Mouse (Mus musculus) liver, embryonic 12.5 days (tissue): Measurements from ENCODE around the gene Ppm1l. TPM values are rescaled to one million over a fixed set of nuclear protein-coding genes. Genes with fewer than 3 reads are reported as not detected.
A peak's percentile ranks its signal among the peaks of the same experiment; 100 is the strongest.

Experiments used
- ATAC-seq: fragments of 200-750 bp; cut with Nextera tagmentation; 2 replicates; pipeline ENCODE4 v1.8.0; 2017; ENCODE audit warnings: moderate number of reproducible peaks, mild to moderate bottlenecking, moderate library complexity
- H3K27ac ChIP-seq: fragments of 300-500 bp; sonication (generic); 2 replicates; pipeline ENCODE4 v1.5.1; 2016; ENCODE audit warnings: mild to moderate bottlenecking
- H3K27me3 ChIP-seq: fragments of 300-500 bp; sonication (generic); replicated peaks from 2 replicates; pipeline ENCODE4 v1.6.1; 2016; ENCODE audit warnings: mild to moderate bottlenecking, moderate library complexity
- H3K36me3 ChIP-seq: fragments of 300-500 bp; sonication (generic); 2 replicates; pipeline ENCODE4 v1.6.1; 2016; ENCODE audit warnings: mild to moderate bottlenecking, moderate library complexity
- H3K4me1 ChIP-seq: fragments of 300-500 bp; sonication (generic); 2 replicates; pipeline ENCODE4 v1.6.1; 2016
- H3K4me2 ChIP-seq: fragments of 300-500 bp; sonication (generic); 2 replicates; pipeline ENCODE4 v1.6.1; 2016; ENCODE audit warnings: mild to moderate bottlenecking, moderate library complexity
- H3K4me3 ChIP-seq: fragments of 300-500 bp; sonication (generic); 2 replicates; pipeline ENCODE4 v1.5.1; 2016; ENCODE audit warnings: mild to moderate bottlenecking, moderate library complexity
- H3K9ac ChIP-seq: fragments of 300-500 bp; sonication (generic); 2 replicates; pipeline ENCODE4 v1.6.1; 2016; ENCODE audit warnings: mild to moderate bottlenecking, moderate library complexity
- H3K9me3 ChIP-seq: fragments of 300-500 bp; sonication (generic); replicated peaks from 2 replicates; pipeline ENCODE4 v1.6.1; 2016; ENCODE audit warnings: mild to moderate bottlenecking, moderate library complexity
- WGBS: fragments of 180-500 bp; shearing (Covaris S2); methylation state at CpG from one replicate; pipeline ENCODE4 v1.1.7; 2016; ENCODE audit not compliant: insufficient replicate concordance; 5-methylcytosine and 5-hydroxymethylcytosine counted together
- polyA plus RNA-seq: library from polyadenylated mRNA; unstranded; fragments of >200 nt; fragmentation: Nextera tagmentation; extraction: Ambion mirVana; gene quantifications from 2 replicates; pipeline ENCODE4 v1.2.1, GENCODE M21; 2016

The Ppm1l gene
- polyA plus RNA-seq, 1 experiment from 2014 or later, result 7.2 TPM

DNA sequence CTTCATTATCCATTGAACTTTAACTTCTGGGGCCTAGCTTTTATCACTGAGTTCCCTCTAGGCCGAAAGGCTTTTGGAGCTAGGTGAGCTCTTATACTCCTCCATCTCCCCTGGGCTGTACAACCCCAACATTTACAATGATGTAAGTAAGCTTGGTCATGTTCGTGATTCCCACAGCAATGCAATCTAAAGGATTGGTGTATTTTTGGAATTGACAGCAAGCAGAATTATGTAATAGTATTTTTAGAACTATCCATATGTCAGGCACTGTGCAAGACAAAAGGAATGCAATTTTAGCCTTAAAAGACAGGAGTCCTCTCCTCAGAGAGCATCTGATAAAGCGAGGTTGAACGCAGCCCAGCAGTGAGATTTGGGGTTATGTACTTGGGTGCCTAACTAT is 149.1 kb downstream of the Ppm1l start:
- no peak overlapping the region for H3K4me3 ChIP-seq
- no peaks in the 10 kb centered on the region for H3K9me3 ChIP-seq
- ATAC-seq, result no peak
- no peaks in the 10 kb centered on the region for H3K36me3 ChIP-seq
- H3K4me1 ChIP-seq, result peaks cover 26% of the 10 kb centered on the region
- no peak overlapping the region for H3K27ac ChIP-seq
- WGBS, result 85% methylated on average over 4 of the region's 4 CpGs
- H3K9ac ChIP-seq, result no peak overlapping the region
- H3K4me2 ChIP-seq, result no peak overlapping the region
- no peaks in the 10 kb centered on the region for H3K27me3 ChIP-seq

DNA sequence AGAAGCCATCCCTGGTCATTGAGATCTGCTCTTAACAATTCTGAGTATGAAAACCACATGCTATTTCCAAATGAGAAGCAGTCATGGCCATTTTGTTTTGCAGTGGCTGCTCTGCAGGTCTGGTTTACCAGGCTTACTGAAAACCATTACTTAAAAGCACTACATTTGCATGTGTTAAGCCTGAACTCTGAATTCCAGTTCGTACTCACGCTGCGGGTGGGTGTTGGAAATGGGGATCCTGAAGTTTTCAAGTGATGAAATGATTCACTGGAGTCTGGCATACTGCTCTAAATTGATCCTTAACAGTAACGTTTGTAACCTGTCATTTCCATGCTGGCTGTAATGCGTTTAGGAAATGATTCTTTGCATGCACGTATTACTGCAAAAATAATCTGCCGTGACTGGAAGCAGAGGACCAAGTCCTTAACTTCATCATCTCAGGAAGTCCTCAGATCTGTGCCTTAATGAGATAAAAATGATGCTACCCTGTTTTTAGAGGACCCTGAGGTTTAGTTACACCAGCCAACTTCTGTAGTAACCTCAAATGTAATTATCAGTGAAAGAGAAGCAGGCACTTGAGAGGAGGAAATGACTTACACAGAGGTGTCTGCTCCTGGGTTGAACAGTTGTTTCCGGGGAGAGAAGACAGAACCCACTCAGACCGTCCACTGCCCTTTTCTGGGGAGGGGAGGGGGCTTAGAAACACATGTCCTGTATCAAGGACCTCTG is 151.8 kb downstream of the Ppm1l start:
- 20% methylated on average over 9 of the region's 9 CpGs for WGBS
- Histone ChIP-seq H3K36me3 (no peaks in the 10 kb centered on the region), H3K9me3 (0 out of 2 replicates have a peak, but pooled peaks cover under 1% of the 10 kb centered on the region), H3K4me1 (peaks cover 26% of the 10 kb centered on the region), H3K9ac (no peak overlapping the region), H3K4me3 (no peak overlapping the region), H3K4me2 (peak overlapping the region; percentile 54), H3K27ac (no peak overlapping the region), H3K27me3 (no peaks in the 10 kb centered on the region)
- ATAC-seq, result no peak

DNA sequence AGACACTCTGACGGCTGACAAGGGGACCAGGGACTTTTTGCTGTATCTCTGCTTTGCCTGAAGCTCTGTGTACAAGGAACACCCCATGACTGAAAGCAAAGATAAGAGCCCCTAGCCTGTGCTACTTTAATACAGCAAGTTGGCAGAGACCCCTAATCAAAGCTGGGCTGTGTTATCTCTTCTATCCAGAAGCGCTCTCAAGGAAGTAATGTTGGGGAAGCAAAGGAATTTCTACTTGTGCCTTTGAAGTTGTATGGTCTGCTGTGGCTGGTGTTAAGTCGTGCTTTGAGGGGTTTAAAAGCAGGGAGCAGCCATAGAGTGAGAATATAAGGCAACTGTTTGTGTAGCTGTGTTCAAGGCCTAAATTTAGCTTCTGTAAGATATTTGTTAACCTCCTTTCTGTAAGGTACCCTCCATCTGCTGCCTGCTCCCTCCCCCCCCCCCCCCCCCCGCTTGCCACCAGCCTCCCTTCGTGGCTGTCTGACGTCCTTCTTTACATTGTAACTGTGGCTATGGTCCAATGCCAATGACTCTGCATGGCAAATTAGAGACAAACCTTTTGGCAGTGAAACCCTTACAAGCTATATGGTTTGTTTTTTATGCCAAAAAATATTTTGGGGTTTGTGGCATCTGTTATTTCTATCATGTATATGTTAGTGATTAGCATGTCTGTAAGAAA is 152.9 kb downstream of the Ppm1l start:
- H3K4me2 ChIP-seq, result peak overlapping the region; percentile 54

DNA sequence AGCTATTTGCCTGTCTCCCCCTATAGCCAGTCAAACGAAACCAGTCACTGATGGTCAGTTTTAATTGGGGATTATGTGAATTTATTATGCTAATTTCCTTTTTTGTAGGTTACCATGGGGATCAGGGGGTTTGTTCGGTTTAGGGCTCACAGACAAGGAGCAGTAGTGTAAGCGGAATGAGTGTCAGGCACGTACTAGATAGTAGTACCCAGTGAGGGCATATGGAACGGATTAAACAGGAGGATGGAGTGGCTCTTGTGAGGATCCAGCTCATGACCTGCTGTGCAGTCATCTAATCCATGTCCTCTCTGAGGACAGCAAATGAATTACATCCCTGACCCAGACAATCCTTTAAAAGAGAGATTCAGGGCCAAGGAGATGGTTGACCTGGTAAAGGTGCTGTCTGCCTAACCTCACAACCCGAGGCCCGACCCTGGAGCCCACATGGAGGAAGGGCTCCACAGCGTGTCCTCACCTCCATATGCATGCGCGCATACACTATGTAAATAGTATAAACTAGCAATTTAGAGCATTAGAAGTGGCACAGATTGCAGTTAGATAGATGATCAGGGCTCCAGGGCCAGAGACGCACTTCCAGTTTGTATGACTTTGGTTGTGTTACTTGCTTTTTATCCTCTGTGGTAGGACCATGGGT is 153.6 kb downstream of the Ppm1l start:
- WGBS, result 80% methylated on average over 11 of the region's 11 CpGs
- Histone ChIP-seq H3K36me3 (no peaks in the 10 kb centered on the region), H3K9ac (no peak overlapping the region), H3K4me1 (peaks cover 26% of the 10 kb centered on the region), H3K4me3 (no peak overlapping the region), H3K4me2 (peak overlapping the region; percentile 54), H3K27ac (no peak overlapping the region), H3K9me3 (0 out of 2 replicates have a peak, but pooled peaks cover 3% of the 10 kb centered on the region), H3K27me3 (no peaks in the 10 kb centered on the region)
- no peak for ATAC-seq

More for the DNA sequence above, 152.9 kb downstream of the Ppm1l start:
- Histone ChIP-seq H3K36me3 (no peaks in the 10 kb centered on the region), H3K4me1 (peaks cover 26% of the 10 kb centered on the region), H3K4me3 (no peak overlapping the region; the same call in 1 of the 2 replicates), H3K9me3 (0 out of 2 replicates have a peak, but pooled peaks cover 3% of the 10 kb centered on the region), H3K27ac (0 out of 2 replicates have a peak overlapping the region, but pooled peaks have one; percentile 10), H3K27me3 (no peaks in the 10 kb centered on the region), H3K9ac (peak overlapping the region; percentile 12; the same call in 1 of the 2 replicates)
- WGBS, result 7% methylated on average over 5 of the region's 6 CpGs
- ATAC-seq, result peak; percentile 97

DNA sequence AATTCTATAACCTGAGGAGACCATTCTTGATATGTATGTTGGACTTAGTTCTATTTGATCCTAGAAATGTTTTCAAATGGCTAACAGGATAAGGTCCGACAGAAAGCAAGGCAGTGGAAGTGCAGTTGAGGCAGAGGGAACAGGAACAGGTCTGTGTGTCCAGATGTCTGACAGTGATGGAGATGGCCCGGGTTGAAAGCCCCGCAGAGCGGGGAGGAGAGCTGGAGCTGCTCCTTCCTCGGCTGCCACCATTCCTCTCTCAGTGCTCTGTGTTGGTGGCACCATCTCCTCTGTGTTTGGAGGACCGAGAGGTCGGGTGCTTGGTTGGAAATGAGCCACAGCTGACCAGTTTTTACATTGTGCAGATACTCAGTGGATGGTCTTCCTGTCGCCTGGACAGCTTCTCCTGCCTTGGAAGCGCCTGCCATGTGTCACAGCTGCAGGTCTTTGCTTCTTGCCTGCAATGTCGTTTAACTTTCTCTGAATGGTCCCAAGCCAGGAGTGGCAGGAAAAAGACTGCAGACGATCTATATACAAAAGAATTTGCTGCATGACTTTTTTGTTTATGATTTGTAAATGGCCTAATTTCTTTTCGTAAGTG is 159.3 kb downstream of the Ppm1l start:
- Histone ChIP-seq H3K36me3 (no peaks in the 10 kb centered on the region), H3K9ac (no peak overlapping the region), H3K4me1 (no peaks in the 10 kb centered on the region; the same call in 1 of the 2 replicates), H3K4me2 (no peak overlapping the region), H3K4me3 (no peak overlapping the region), H3K27me3 (no peaks in the 10 kb centered on the region), H3K27ac (no peak overlapping the region), H3K9me3 (0 out of 2 replicates have a peak, but pooled peaks cover 3% of the 10 kb centered on the region)
- 63% methylated on average over 12 of the region's 12 CpGs for WGBS
- no peak for ATAC-seq

DNA sequence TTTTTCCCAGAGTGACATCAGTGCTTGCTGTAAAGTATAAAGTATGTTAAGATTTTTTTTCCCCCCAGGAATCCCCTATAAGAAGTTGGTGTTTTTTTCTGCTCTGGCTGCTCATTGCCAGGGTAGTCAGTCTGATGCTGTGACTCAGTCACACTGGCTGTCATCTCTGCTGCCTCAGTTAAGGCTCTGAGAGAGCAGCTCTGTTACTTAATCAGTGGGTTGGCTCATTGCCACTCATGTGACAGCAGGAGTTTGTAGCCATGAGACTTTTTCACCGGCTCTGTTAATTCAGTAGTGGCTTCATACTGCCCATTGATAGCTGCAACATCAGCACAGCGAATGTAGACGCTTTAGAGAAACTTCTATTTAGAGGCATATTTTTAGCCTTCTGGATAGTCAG is 163.3 kb downstream of the Ppm1l start:
- Histone ChIP-seq H3K9ac (no peak overlapping the region), H3K4me2 (no peak overlapping the region), H3K9me3 (no peaks in the 10 kb centered on the region), H3K36me3 (no peaks in the 10 kb centered on the region), H3K4me3 (no peak overlapping the region), H3K27me3 (no peaks in the 10 kb centered on the region), H3K27ac (no peak overlapping the region), H3K4me1 (no peaks in the 10 kb centered on the region; the same call in 1 of the 2 replicates)
- 79% methylated on average over 3 of the region's 3 CpGs for WGBS
- no peak for ATAC-seq

DNA sequence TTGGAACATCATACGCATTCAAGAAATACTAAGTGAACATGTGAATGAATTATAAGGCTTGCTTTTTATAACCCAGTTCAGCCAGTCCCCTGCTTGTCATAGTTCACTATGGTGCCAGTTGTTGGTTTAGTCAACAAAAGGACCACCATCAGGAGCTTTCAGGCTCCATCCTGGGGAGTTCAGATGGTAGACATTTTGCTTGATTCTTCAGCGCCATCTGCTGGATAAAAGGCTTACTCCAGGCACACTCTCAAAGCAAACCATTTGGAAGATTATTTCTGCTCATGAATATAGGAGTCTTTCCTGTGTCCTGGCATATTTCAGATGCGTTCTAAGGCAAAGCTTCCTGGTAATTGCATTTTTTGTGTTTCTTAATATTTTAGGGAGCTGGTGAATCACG is 165.2 kb downstream of the Ppm1l start:
- H3K9ac ChIP-seq, result no peak overlapping the region
- H3K27ac ChIP-seq, result no peak overlapping the region
- 29% methylated on average over 4 of the region's 4 CpGs for WGBS
- no peak overlapping the region for H3K4me2 ChIP-seq
- H3K27me3 ChIP-seq, result no peaks in the 10 kb centered on the region
- 0 out of 2 replicates have a peak, but pooled peaks have one; percentile 42 for ATAC-seq
- H3K36me3 ChIP-seq, result no peaks in the 10 kb centered on the region
- H3K4me1 ChIP-seq, result no peaks in the 10 kb centered on the region; the same call in 1 of the 2 replicates
- no peaks in the 10 kb centered on the region for H3K9me3 ChIP-seq
- no peak overlapping the region for H3K4me3 ChIP-seq

DNA sequence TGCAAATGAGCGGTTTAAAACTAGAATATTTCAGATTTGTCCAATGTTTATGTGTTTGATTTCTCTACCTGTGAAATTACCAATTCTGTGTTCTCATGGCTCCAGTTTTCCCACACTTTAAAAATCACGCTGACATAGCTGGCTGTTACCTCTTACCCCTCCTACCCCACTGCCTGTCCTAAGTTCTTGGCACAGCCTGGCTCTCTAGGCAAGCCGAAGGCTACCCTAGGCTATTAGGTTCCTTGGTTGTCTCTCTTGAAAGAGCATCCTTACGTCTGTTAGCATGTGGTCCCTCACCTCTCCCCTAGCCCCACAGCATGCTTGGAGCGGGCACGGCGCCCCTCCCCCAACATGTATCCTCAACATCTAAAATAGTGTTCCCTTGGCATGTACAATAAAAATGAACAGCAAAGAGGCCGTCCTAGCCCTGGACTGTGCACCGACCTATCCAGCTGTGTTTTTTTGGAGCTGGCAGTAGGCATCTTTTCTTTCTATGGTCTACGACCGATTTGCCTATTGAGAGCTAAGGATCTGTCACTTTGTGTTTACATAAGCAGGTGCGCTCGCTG is 167.4 kb downstream of the Ppm1l start:
- H3K27ac ChIP-seq, result no peak overlapping the region
- no peaks in the 10 kb centered on the region for H3K9me3 ChIP-seq
- H3K36me3 ChIP-seq, result no peaks in the 10 kb centered on the region
- no peak overlapping the region for H3K4me2 ChIP-seq
- H3K4me3 ChIP-seq, result no peak overlapping the region
- no peak overlapping the region for H3K9ac ChIP-seq
- ATAC-seq, result no peak
- no peaks in the 10 kb centered on the region for H3K27me3 ChIP-seq
- H3K4me1 ChIP-seq, result no peaks in the 10 kb centered on the region; the same call in 1 of the 2 replicates
- 84% methylated on average over 13 of the region's 13 CpGs for WGBS

DNA sequence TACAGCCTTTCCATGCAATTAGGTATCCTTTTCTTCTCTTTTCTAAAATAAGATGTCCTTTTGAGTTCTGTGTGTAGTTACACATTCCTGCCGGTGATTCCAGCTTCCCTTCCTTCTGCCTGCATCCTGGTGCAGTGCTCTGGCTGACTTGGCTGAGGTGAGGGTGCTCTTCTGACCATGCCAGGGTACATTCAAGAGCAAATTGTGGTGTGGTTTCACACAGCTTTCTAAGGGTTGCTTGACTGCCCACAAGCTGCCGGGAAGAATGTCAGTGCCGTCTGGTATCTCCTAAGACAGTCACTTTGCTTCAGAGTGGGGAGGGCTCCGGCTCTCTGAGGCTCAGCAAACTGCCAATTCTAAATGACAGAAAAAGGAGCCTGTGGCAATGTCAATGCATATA is 167.9 kb downstream of the Ppm1l start:
- no peaks in the 10 kb centered on the region for H3K36me3 ChIP-seq
- no peak overlapping the region for H3K4me2 ChIP-seq
- 69% methylated on average over 4 of the region's 4 CpGs for WGBS
- H3K27me3 ChIP-seq, result no peaks in the 10 kb centered on the region
- ATAC-seq, result no peak
- no peaks in the 10 kb centered on the region for H3K4me1 ChIP-seq
- no peak overlapping the region for H3K9ac ChIP-seq
- H3K4me3 ChIP-seq, result no peak overlapping the region
- no peak overlapping the region for H3K27ac ChIP-seq
- no peaks in the 10 kb centered on the region for H3K9me3 ChIP-seq

DNA sequence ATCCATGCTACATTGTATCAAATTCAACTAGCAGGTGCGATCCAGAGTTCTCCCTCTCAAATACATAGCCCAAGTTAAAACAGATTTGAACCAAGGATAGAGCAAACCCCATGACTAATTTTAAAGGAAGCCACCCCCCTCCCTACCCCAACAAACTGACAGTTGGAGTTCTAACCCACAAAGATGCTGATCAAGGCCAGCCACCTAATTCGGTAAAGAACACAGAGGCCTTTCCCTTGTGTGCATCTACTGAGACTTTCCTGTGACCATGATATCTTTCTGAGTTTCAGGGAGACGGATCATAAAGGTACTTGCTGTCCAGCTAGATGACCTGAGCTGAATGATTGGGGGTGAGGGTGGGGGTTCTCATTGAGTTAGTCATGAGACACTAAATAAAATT is 168.7 kb downstream of the Ppm1l start:
- H3K27ac ChIP-seq, result no peak overlapping the region
- ATAC-seq, result no peak
- H3K27me3 ChIP-seq, result no peaks in the 10 kb centered on the region
- no peak overlapping the region for H3K4me3 ChIP-seq
- H3K36me3 ChIP-seq, result no peaks in the 10 kb centered on the region
- no peak overlapping the region for H3K4me2 ChIP-seq
- H3K9ac ChIP-seq, result no peak overlapping the region
- H3K9me3 ChIP-seq, result no peaks in the 10 kb centered on the region
- no peaks in the 10 kb centered on the region for H3K4me1 ChIP-seq
- WGBS, result 62% methylated on average over 3 of the region's 3 CpGs

DNA sequence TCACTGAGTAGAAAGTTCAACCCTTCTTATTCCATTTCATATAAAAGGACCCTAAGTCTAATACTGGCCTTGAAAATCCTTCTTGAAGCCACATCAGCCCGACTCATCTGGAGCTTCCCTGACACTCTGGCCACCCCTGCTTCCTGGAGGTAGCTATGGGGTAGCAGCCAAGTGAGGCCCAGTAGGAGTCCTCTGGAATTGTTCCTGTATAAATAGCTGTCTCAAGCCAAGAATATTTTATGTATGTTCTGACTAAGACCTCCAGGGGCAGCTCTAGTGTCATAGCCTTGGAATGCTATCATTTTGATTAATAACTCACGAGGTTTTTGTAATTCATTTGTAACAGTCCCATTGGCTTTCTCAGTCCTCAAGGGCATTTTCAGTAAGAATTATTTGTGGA is 169.1 kb downstream of the Ppm1l start:
- Histone ChIP-seq H3K9me3 (no peaks in the 10 kb centered on the region), H3K9ac (no peak overlapping the region), H3K27me3 (no peaks in the 10 kb centered on the region), H3K4me3 (no peak overlapping the region), H3K36me3 (no peaks in the 10 kb centered on the region), H3K27ac (no peak overlapping the region), H3K4me2 (no peak overlapping the region), H3K4me1 (no peaks in the 10 kb centered on the region)
- 53% methylated on average over 2 of the region's 2 CpGs for WGBS
- no peak for ATAC-seq
